Mouse (Mus musculus): ENCODE measurements around the gene Myo3b. TPM values are rescaled to one million over a fixed set of nuclear protein-coding genes. Genes with fewer than 3 reads are reported as not detected.

The Myo3b gene
- polyA plus RNA-seq, 1 experiment from 2014 or later, result 0.25 TPM

DNA sequence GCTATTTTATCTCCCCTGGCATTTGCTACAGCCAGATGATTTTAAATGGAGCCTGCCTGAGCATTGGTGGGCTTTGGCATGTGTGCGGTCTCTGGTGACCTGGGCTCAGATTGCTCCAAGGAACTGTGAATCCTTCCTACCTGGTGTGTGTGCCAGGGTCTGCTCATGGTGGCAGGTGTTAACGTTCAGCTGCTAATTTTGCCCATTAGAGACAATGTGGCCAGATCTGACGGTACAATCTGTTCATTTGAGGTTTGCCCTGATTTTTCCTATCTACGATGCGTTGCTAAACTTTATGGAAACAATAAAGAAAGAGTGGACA lies 138.7 kb downstream of the Myo3b start:
- TF ChIP-seq CTCF (IDR thresholded peaks at IDR 0.05), result no peak
- no peak for TF ChIP-seq EP300 (IDR thresholded peaks at IDR 0.05)

DNA sequence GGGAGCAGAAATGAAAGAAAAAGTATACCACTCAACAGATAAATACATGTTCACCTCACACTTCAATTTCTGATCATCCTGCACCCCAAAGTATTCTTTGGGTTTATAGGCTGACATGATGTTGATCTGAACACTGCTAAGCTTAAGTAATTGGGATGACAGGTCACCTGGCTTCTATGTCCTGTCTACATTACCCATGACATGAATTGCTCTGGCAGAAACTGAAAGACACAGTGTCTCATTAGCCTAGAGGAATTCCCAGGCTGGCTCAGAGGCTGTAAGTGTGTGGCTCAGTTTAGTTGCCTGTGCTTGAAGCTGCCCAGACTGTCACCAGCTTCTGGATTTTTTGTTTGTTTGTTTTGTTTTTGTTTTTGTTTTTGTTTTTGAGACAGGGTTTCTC lies 139.3 kb downstream of the Myo3b start:
- ATAC-seq (no peak), DNase-seq (ENCODE audit: low spot score) (no peak)
- TF ChIP-seq EP300 (IDR thresholded peaks at IDR 0.05) (no peak), CTCF (IDR thresholded peaks at IDR 0.05) (no peak)
- Histone ChIP-seq H3K9me3 (ENCODE audit: low read length) (no peaks in the 10 kb centered on the region), H3K27me3 (replicated peaks; ENCODE audit: insufficient read depth, low read length) (no peaks in the 10 kb centered on the region), H3K4me3 (ENCODE audit: low read depth, low read length) (no peak overlapping the region), H3K9ac (replicated peaks; ENCODE audit: low read depth) (no peak overlapping the region), H3K27ac (ENCODE audit: low read length) (no peak overlapping the region), H3K36me3 (ENCODE audit: insufficient read depth, low read length) (no peaks in the 10 kb centered on the region), H3K4me2 (replicated peaks; ENCODE audit: low read depth, low read length) (no peak overlapping the region), H3K4me1 (ENCODE audit: insufficient read depth, low read depth, low read length) (no peaks in the 10 kb centered on the region)

More for the DNA sequence above, 138.7 kb downstream of the Myo3b start:
- H3K36me3 ChIP-seq (ENCODE audit: insufficient read depth, low read length), result no peaks in the 10 kb centered on the region
- ATAC-seq (no peak), DNase-seq (ENCODE audit: low spot score) (no peak)
- H3K9me3 ChIP-seq (ENCODE audit: low read length), result no peaks in the 10 kb centered on the region
- H3K4me3 ChIP-seq (ENCODE audit: low read depth, low read length), result no peak overlapping the region
- 87% methylated on average over 5 of the region's 5 CpGs for WGBS
- no peak overlapping the region for H3K27ac ChIP-seq (ENCODE audit: low read length)
- H3K27me3 ChIP-seq (replicated peaks; ENCODE audit: insufficient read depth, low read length), result no peaks in the 10 kb centered on the region
- no peaks in the 10 kb centered on the region for H3K4me1 ChIP-seq (ENCODE audit: insufficient read depth, low read depth, low read length)
- no peak overlapping the region for H3K4me2 ChIP-seq (replicated peaks; ENCODE audit: low read depth, low read length)
- H3K9ac ChIP-seq (replicated peaks; ENCODE audit: low read depth), result no peak overlapping the region

- WGBS, result 90% methylated on average over 8 of the region's 8 CpGs
- no peaks in the 10 kb centered on the region for H3K9me3 ChIP-seq (ENCODE audit: low read length)
- H3K36me3 ChIP-seq (ENCODE audit: insufficient read depth, low read length), result no peaks in the 10 kb centered on the region
- H3K9ac ChIP-seq (replicated peaks; ENCODE audit: low read depth), result no peak overlapping the region
- DNase-seq (ENCODE audit: low spot score) (no peak), ATAC-seq (no peak)
- no peaks in the 10 kb centered on the region for H3K4me1 ChIP-seq (ENCODE audit: insufficient read depth, low read depth, low read length)
- H3K4me2 ChIP-seq (replicated peaks; ENCODE audit: low read depth, low read length), result no peak overlapping the region
- no peak overlapping the region for H3K27ac ChIP-seq (ENCODE audit: low read length)
- no peak for TF ChIP-seq CTCF (IDR thresholded peaks at IDR 0.05)
- no peak for TF ChIP-seq EP300 (IDR thresholded peaks at IDR 0.05)
- no peak overlapping the region for H3K4me3 ChIP-seq (ENCODE audit: low read depth, low read length)
- no peaks in the 10 kb centered on the region for H3K27me3 ChIP-seq (replicated peaks; ENCODE audit: insufficient read depth, low read length)
Measured at GRCm38 (mm10) chr2:70182150-70182670, 143.3 kb downstream of the Myo3b start.

DNA sequence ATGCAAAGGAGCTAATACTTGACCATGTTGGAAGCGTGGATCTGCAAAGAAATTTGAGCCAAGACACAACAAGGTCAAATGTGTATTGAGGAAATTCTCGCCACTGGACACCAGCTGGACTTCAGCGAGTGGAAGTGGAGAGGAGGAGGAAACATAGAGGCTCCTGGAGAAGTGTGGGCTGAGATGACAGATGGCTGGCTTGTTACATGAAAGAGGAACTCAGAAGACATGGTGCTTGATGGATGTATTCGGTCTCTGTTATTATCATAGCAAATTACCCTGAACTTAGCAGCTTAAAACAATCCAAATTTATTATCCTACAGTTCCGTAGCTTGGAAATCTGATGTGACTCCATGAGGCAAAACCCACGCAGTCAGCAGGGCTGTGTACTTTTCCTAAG lies 148.1 kb downstream of the Myo3b start:
- Histone ChIP-seq H3K27me3 (replicated peaks; ENCODE audit: insufficient read depth, low read length) (no peaks in the 10 kb centered on the region), H3K4me1 (ENCODE audit: insufficient read depth, low read depth, low read length) (no peaks in the 10 kb centered on the region), H3K27ac (ENCODE audit: low read length) (no peak overlapping the region), H3K4me3 (ENCODE audit: low read depth, low read length) (no peak overlapping the region), H3K4me2 (replicated peaks; ENCODE audit: low read depth, low read length) (no peak overlapping the region), H3K9me3 (ENCODE audit: low read length) (no peaks in the 10 kb centered on the region), H3K9ac (replicated peaks; ENCODE audit: low read depth) (no peak overlapping the region), H3K36me3 (ENCODE audit: insufficient read depth, low read length) (no peaks in the 10 kb centered on the region)
- TF ChIP-seq EP300 (IDR thresholded peaks at IDR 0.05), result no peak
- no peak for TF ChIP-seq CTCF (IDR thresholded peaks at IDR 0.05)
- WGBS, result 54% methylated on average over 6 of the region's 6 CpGs
- DNase-seq (ENCODE audit: low spot score) (no peak), ATAC-seq (no peak)

GRCm38 (mm10) chr2:70195418-70196248 lies 156.7 kb downstream of the Myo3b start:
- no peak overlapping the region for H3K4me3 ChIP-seq (ENCODE audit: low read depth, low read length)
- 51% methylated on average over 9 of the region's 9 CpGs for WGBS

DNA sequence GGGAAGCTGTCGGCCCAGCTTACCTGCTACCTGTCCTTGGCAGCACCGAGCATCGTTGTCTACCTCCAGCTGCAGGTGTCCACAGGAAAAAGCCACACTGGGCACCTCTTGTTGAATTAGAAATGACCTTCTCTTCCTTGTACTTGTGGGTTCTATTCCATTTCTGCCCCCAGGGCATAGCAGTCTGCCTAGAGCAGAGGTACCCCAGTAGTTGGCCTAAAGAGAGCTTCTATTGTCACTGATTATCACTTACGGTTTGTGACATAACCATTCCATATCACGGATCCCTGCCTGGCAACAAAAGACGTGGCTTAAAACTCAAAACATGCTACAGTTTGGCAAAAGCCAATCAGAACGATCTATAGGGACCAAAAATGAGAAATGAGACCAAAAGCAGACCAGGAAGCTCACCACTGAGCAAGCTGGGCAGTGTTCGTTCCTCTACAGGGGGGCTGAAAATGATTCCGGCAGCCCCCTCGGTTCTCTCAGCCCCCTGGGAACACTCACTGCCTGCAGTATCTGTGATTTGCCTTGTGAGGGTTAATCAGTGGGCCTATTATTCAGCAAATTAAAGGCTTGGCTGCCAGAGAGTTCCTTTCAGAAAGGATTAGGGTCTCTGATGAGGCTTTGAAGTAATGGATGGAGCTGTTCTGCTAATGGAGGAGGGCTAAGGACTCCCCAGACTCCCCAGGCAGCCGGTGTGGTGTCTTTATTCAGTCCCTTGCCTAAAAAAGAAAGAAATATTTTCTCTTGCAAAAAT lies 163.1 kb downstream of the Myo3b start:
- no peak for ATAC-seq
- Histone ChIP-seq H3K4me2 (replicated peaks; ENCODE audit: low read depth, low read length) (no peak overlapping the region), H3K9ac (replicated peaks; ENCODE audit: low read depth) (no peak overlapping the region), H3K27me3 (replicated peaks; ENCODE audit: insufficient read depth, low read length) (no peaks in the 10 kb centered on the region), H3K9me3 (ENCODE audit: low read length) (no peaks in the 10 kb centered on the region), H3K4me3 (ENCODE audit: low read depth, low read length) (no peak overlapping the region), H3K4me1 (ENCODE audit: insufficient read depth, low read depth, low read length) (no peaks in the 10 kb centered on the region), H3K36me3 (ENCODE audit: insufficient read depth, low read length) (no peaks in the 10 kb centered on the region), H3K27ac (ENCODE audit: low read length) (no peak overlapping the region)
- TF ChIP-seq EP300 (IDR thresholded peaks at IDR 0.05) (no peak), CTCF (IDR thresholded peaks at IDR 0.05) (no peak)
- DNase-seq (ENCODE audit: low spot score), result no peak
- WGBS, result 46% methylated on average over 11 of the region's 11 CpGs

More at GRCm38 (mm10) chr2:70195418-70196248, 156.7 kb downstream of the Myo3b start:
- TF ChIP-seq CTCF (IDR thresholded peaks at IDR 0.05) (no peak), EP300 (IDR thresholded peaks at IDR 0.05) (no peak)
- Histone ChIP-seq H3K4me1 (ENCODE audit: insufficient read depth, low read depth, low read length) (no peaks in the 10 kb centered on the region), H3K9ac (replicated peaks; ENCODE audit: low read depth) (no peak overlapping the region), H3K4me2 (replicated peaks; ENCODE audit: low read depth, low read length) (no peak overlapping the region), H3K9me3 (ENCODE audit: low read length) (no peaks in the 10 kb centered on the region), H3K27ac (ENCODE audit: low read length) (no peak overlapping the region), H3K27me3 (replicated peaks; ENCODE audit: insufficient read depth, low read length) (no peaks in the 10 kb centered on the region), H3K36me3 (ENCODE audit: insufficient read depth, low read length) (no peaks in the 10 kb centered on the region)
- no peak for ATAC-seq
- DNase-seq (ENCODE audit: low spot score), result no peak

Data from lung, postnatal 0 days (tissue).